Mouse (Mus musculus) gastrocnemius, postnatal 10 days (tissue): ENCODE data around the gene Lin37. TPM values are rescaled to one million over a fixed set of nuclear protein-coding genes. Genes with fewer than 3 reads are reported as not detected.

ENCODE experiments used
- DNase-seq: peaks from one replicate; pipeline ENCODE4 v3.0.0; 2021; ENCODE audit warnings: mixed read lengths
- total RNA-seq, 2 experiments: library from RNA; stranded (reverse); gene quantifications; 2 replicates each; pipeline ENCODE4 v1.2.3; 2021

Lin37 gene
- total RNA-seq, 2 experiments from 2014 or later = 11.0 to 16.3 TPM

DNA sequence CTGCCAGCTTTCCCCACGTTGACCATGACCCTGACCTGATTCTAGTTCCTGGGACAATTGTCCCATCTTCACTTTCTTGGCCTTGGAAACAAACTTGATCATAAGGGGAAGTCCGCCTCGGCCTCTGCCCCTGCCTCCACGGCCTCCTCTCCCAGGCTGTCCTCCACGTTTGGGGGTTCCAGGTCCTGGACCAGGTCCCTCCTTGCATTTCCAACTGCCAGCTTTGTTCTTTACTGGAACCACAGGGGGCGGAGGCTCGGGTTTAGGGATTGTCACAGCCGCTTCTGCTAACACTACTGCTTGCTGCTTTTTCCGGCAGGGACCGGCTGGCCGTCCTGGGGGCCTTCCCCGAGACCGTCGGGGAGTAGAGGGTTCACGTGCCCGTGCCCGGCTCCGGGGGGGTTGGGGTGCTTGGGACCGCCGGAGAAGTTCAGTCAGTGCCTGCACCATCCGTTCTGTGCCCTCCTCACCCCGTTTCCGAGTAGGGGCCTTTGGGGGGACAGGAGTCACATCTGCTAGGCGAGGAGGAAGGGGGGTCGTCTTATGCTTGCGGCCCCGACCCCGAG is 26.9 kb upstream of the Lin37 start:
- no peak for DNase-seq

- no peak for DNase-seq
Measured at GRCm38 (mm10) chr7:30585170-30585569, 25.5 kb upstream of the Lin37 start.

DNA sequence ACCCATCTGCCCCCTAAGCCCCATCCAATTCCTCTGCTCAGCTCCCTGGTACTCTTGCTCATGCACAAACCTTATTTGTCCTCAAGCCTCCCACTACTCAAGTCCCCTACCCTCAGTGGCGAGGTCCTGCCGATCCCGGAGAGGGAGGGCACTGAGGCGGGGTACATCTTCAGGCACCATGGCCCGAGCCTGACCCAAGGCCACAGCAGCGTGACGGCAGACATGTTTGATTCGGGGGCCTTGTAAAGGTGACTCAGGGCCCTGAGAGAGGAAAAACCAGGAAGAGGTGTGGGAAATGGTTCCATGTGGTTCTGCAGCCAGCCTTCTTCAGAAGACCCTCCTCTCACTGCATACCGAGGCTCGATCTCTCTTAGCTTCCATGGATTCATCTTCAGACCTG is 24.7 kb upstream of the Lin37 start:
- DNase-seq = no peak

GRCm38 (mm10) chr7:30581547-30581946 is 21.9 kb upstream of the Lin37 start:
- DNase-seq = no peak

GRCm38 (mm10) chr7:30579950-30580349 is 20.3 kb upstream of the Lin37 start:
- DNase-seq = no peak

DNA sequence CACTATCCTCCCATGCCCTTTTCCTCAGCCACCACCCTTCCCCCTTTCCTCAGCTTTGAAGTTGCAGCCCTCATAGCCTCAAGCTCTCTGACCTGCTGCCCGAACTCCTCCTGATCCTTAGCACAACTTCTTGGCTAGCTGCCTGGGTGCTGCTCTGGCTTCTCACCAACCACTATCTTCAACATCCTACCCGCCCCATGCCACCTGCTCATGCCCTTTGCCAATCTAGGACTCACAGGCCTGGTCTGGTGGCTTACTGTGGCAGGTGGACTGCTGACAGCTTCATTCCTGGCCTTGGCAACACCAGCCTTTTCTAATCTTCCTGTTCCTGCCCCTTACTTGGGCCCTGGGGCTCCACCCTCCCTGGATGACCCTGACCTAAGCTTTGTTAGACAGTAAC is 13.3 kb upstream of the Lin37 start:
- peak; percentile 68 for DNase-seq

GRCm38 (mm10) chr7:30572389-30572788 is 12.8 kb upstream of the Lin37 start:
- DNase-seq = no peak

DNA sequence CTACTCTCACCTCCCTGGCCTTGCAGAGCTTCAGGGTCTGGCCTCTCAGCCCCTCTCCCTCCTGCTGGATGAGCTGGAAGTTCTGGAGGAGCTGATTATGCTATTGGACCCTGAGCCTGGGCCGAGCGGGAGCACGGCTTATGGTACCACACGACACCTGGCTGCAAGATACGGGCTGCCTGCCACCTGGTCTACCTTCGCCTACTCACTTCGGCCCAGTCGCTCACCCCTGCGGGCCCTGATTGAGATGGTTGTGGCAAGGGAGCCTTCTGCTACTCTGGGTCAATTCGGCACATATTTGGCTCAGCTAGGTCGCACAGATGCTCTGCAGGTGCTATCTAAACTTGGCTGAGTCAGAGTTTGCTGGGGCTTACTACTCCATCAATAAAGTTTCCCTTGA is 7.9 kb upstream of the Lin37 start:
- no peak for DNase-seq

DNA sequence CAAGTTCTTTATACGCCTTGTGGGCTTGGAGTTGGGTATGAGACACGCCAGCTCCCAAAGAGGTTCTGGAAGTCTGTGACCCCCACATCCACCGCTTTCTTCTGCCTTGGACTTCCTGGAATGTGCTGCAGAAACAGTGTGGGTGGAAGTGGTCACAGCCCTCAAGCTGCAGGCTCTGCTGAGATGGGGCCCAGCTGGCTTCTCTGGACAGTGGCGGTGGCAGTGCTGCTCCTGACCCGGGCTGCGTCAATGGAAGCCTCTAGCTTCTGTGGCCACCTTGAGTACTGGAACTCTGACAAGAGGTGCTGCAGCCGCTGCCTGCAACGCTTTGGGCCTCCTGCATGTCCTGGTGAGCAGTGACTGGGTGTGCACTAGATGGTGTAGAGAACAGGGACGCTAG is 6.4 kb upstream of the Lin37 start:
- no peak for DNase-seq

GRCm38 (mm10) chr7:30564970-30565571 is 5.4 kb upstream of the Lin37 start, which contains the start of gene Igflr1:
Gene Igflr1, plus strand, starts transcription at chr7:30565427.
- no peak for DNase-seq

- DNase-seq = no peak
Measured at GRCm38 (mm10) chr7:30563906-30564280, 4.3 kb upstream of the Lin37 start.

DNA sequence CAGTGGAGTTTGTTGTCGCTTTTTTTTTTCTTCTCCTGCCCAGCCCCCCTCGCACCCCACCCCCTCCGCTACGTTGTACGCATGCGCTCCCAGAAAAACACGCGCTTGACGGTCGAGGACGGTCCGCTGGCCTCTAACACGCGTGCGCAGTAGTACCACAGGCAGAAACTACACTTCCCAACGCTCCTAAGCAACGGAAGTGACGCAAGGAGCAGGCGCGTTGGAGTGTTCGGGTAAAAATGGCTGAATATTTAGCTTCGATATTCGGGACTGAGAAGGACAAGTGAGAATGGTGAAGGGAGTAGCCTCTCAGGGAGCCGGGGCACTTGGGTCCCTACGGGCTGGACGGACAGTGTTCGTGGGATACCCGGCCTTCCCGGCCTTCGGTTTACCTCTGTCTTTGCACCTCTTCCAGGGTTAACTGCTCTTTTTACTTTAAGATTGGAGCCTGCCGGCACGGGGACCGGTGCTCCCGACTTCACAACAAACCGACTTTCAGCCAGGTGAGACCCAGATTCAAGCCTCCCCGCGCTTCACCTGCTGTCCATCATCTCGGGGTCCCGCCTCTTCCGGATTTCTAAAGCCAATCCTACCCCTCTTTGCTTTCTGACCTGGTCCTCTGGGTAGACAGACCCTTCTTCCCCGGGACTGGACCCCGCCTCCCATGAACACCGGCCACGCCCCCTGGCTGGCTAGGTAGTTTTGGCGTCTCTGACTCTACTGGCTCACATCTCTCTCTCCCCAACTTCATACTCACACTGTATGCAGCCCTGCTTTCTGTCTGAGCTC is 3.7 kb upstream of the Lin37 start, which contains the start of the genes U2af1l4, Gm49396 and Psenen:
Gene U2af1l4 (plus strand): TSS at position 185 of the 789 bp plus-strand sequence.
Gene Gm49396 (plus strand): TSS at position 228 of the 789 bp plus-strand sequence.
Gene Psenen (minus strand): TSS at position 511 of the 789 bp plus-strand sequence.
- peak; percentile 95 for DNase-seq

DNA sequence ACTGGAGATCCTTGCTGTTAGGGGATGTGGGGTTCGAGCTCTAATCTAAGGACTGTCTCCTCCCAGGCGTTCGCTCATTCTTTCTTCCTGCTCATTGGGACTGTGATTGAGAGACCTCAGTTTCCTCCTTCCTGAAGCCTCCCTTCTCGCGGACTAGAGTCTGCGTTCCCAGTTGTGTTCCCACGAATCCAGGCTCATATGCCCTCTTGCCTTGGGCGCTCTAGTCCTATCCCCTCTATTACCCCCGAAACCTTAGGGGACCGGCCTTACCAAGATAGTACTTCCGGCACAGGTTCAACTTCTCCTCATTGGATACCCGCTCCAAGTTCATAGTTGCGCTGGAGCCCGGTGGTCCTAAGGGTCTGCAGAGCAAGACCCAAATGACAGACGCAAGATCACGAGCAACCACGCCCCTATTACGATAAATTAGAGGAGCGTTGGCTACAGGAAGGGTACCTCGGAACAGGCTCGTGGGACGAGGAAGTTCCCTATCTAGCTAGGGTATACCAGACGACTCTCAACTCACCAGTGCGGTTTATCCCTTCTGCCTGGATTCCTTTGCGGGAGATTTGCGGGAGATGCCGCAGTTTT is 3.0 kb upstream of the Lin37 start:
- DNase-seq = no peak

DNA sequence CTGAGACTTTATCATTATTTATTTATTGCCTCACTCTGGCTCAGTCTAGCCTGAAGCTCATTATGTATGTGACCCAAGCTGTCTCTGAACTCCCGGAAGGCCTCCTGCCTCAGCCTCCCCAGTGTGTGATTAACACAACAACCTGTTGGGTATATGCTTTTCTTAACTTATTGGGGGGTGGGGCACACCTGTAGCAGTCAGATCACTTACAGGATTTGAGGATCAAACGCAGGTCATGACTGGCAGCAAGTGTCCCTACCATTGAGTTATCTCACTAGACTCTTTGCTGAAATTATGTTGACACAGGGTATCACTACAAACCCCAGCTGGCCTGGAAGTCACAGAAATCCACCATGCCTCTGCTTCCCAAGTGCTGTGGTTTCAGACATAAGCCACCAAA is 658 bp upstream of the Lin37 start:
- DNase-seq = no peak

- no peak for DNase-seq
Measured at GRCm38 (mm10) chr7:30558656-30559442, 789 bp downstream of the Lin37 start.

- DNase-seq = no peak
Measured at GRCm38 (mm10) chr7:30557901-30558514, 1.6 kb downstream of the Lin37 start.

GRCm38 (mm10) chr7:30556894-30557536 is 2.6 kb downstream of the Lin37 start:
- no peak for DNase-seq

- DNase-seq = no peak
Measured at GRCm38 (mm10) chr7:30553810-30554584, 5.6 kb downstream of the Lin37 start.

DNA sequence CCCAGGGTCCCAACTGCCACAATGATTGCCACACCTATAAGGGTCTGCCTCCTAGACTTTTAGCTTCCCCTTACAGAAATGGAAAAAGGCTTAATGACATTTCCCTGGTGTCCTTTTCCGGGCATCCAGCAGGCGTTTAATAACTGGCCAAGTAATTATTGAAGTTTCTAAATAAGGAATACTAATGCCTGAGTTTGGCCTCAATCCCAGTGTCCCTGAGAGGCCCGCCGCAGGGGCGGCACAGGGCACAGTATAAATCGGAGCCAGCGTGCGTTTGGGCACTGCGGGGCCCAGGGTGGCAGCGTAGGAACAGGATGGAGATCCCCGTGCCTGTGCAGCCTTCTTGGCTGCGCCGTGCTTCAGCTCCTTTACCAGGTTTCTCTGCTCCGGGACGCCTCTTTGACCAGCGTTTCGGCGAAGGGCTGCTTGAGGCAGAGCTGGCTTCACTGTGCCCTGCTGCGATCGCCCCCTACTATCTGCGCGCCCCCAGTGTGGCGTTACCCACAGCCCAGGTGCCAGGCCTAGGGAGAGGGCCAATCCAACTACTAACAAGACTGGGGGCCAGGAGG is 6.5 kb downstream of the Lin37 start:
- peak; percentile 72 for DNase-seq
